Mouse (Mus musculus) CH12.LX (cell line): ENCODE measurements around the gene Pphln1.

Experiments used
- CTCF ChIP-seq, 2 experiments: IDR thresholded peaks in 1 of 2; conservative IDR thresholded peaks in 1 of 2; 2 replicates each; pipeline ENCODE4 v1.5.1; 2011 to 2012; ENCODE audit warnings: low read depth in 2 of 2, low read length in 2 of 2, improper control_type of control experiment in 1 of 2, inconsistent platforms in 1 of 2, mild to moderate bottlenecking in 1 of 2, moderate library complexity in 1 of 2
- EP300 ChIP-seq: IDR thresholded peaks from 2 replicates; pipeline ENCODE4 v1.6.1; 2011; ENCODE audit warnings: low read length, improper control_type of control experiment
- MAX ChIP-seq: IDR thresholded peaks from 2 replicates; pipeline ENCODE4 v1.6.1; 2011; ENCODE audit warnings: low read length, improper control_type of control experiment
- USF2 ChIP-seq: conservative IDR thresholded peaks from 2 replicates; pipeline ENCODE4 v1.6.1; 2011; ENCODE audit warnings: low read depth, low read length, improper control_type of control experiment

- TF ChIP-seq CTCF (conservative IDR thresholded peaks at IDR 0.05 in 1 of 2, IDR thresholded peaks at IDR 0.05 in 1 of 2; ENCODE audit: low read depth in 2 of 2, low read length in 2 of 2): no peak
- no peak for TF ChIP-seq USF2
- TF ChIP-seq MAX: no peak
- no peak for TF ChIP-seq EP300
Measured at GRCm38 (mm10) chr15:93375696-93376095, 22.5 kb upstream of the Pphln1 start.
